Mouse (Mus musculus): ENCODE measurements around the gene Ankrd55.

DNA sequence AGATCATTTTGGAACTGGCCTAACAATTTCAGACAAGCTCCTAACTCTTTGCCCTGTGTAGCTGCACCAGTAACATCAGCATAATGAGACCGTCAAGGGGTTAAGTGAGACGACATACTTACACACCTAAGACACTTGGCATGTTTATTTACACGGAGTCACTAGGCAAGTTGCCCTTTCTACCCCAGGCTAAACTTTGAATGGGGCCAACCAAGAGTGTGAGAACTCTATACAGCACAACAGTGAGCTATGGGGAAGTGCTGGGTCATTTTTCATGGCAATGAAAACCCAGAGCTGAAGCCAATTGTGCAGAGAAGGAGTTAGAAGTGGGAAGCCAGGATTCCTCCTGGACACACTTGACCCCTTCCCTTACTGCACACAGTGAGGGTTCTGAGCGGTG lies 94.2 kb downstream of the Ankrd55 start:
- TF ChIP-seq CTCF (IDR thresholded peaks at IDR 0.05; ENCODE audit: low read depth) (no peak), EP300 (optimal IDR thresholded peaks at IDR 0.05) (no peak)
